Mouse (Mus musculus) WW6 (cell line): Measurements from ENCODE around the gene Helb.

Source experiments
- DNase-seq: peaks from one replicate; pipeline ENCODE4 v3.0.0-alpha.2; 2013; ENCODE audit warnings: low read depth, low spot score

The Helb gene

GRCm38 (mm10) chr10:120095136-120095535 lies 17.7 kb downstream of the Helb start:
- DNase-seq = no peak

- DNase-seq = no peak
Observed at GRCm38 (mm10) chr10:120092548-120092947, 20.2 kb downstream of the Helb start.

- no peak for DNase-seq
Observed at GRCm38 (mm10) chr10:120077850-120078249, 34.9 kb downstream of the Helb start.

GRCm38 (mm10) chr10:120066319-120066718 lies 46.5 kb downstream of the Helb start:
- no peak for DNase-seq

DNA sequence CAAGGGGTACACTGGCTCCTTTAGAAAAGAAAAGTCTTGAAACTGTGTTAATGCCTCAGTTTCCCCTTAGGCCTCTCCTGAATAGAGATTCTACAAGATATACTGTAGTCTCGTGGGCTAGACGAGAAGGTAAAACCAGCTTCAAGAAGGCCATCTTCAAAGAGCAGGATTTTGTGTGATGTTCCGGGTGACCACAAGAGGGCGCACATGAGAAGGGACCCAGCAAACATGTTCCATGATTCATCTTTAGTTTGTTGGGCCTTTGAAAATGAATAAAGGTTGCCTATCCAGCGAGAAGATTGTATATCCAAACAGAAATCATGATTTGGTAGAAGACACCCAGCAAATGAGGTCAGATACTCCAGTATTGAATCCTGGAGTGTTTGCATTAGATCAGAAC lies 48.4 kb downstream of the Helb start:
- DNase-seq = peak; percentile 22

DNA sequence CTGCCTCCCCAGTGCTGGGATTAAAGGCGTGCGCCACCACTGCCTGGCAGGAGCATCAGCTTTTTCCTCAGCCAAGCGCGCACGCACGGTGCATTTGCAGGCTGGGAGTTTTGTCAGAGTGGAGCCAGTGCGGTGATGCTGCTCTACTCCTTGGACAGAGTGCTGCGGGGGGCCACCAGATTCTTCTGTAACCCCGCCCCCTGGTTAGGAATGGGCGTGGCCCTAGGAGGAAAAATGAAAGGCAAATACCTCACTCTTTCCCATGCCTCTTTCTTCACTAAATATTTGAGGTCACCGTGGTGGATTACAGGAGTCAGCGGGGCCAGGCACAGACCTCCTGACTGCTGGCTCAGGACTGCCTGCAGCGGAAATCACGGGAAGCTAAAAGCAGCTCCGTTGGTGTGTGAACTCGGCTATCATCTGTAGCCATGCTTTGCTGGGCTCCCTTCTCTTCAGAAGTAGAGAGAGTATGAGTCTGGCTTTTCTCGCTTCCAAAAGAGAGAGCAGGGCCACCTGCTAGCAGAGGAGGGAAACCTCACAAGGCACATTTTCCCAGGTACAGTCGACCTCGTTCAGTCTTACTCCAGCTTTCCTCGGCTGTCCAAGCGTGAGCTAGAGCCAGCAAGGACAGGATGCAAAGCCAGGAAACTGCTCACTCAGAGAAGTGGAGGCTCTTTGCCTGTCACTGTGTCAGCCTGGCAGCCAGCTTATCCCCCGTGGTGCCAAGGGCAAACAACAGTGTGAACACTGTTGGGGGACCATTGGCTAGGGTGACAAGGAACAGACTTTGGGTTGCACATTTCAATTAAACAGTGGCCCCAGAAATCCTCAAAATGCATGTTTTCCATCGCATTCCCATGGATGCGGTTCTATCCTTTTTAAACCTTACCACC lies 51.3 kb downstream of the Helb start:
- DNase-seq = peak; percentile 20

- DNase-seq = no peak
Observed at GRCm38 (mm10) chr10:120060579-120061237, 52.1 kb downstream of the Helb start.

DNA sequence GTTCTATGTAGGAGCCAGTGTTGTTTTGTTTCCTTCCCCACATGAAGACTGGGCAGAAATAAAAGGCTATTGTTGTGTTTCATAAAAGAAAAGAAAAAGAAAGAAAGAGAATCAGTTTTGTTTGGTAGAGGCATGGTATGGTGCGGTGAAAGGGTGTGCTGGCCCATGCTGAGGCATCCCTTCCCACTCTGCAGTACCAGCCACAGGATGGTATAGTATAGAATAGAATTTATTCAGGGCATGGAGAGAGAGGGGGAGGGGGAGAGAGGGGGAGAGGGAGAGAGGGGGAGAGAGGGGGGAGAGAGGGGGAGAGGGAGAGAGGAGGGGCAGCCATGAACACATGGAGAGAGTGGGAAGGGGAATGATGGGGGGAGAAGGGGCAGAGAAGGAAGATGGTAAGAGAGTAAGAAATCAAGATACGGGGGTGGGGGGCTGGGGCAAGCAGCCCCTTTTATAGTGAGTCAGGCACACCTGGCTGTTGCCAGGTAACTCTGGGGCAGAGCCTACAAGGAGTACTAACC lies 68.0 kb downstream of the Helb start:
- no peak for DNase-seq

- no peak for DNase-seq
Observed at GRCm38 (mm10) chr10:120044237-120044636, 68.5 kb downstream of the Helb start.

- no peak for DNase-seq
Observed at GRCm38 (mm10) chr10:120038194-120038593, 74.6 kb downstream of the Helb start.

- DNase-seq = no peak
Observed at GRCm38 (mm10) chr10:120035824-120036223, 77.0 kb downstream of the Helb start.

- DNase-seq = no peak
Observed at GRCm38 (mm10) chr10:120035211-120035733, 77.5 kb downstream of the Helb start.

GRCm38 (mm10) chr10:120033866-120034265 lies 78.9 kb downstream of the Helb start:
- DNase-seq = no peak
